Mouse (Mus musculus) testis, adult 10 weeks (tissue): Measurements from ENCODE around the gene Krt90. TPM values are rescaled to one million over a fixed set of nuclear protein-coding genes. Genes with fewer than 3 reads are reported as not detected.

Source experiments
- polyA plus RNA-seq: library from polyadenylated mRNA; stranded (reverse); fragments of 350-450 nt; fragmentation: Illumina TruSeq; extraction: RNeasy Lipid Tissue Mini Kit (QIAGEN cat#74804); gene quantifications from one replicate; pipeline ENCODE4 v1.2.3, GENCODE M21; 2014; ENCODE audit warnings: low read depth, low replicate concordance

Krt90 gene
- not detected for polyA plus RNA-seq

GRCm38 (mm10) chr15:101562850-101563249 lies at the start of gene Krt90:
Gene Krt90 (minus strand): TSS chr15:101562950.

DNA sequence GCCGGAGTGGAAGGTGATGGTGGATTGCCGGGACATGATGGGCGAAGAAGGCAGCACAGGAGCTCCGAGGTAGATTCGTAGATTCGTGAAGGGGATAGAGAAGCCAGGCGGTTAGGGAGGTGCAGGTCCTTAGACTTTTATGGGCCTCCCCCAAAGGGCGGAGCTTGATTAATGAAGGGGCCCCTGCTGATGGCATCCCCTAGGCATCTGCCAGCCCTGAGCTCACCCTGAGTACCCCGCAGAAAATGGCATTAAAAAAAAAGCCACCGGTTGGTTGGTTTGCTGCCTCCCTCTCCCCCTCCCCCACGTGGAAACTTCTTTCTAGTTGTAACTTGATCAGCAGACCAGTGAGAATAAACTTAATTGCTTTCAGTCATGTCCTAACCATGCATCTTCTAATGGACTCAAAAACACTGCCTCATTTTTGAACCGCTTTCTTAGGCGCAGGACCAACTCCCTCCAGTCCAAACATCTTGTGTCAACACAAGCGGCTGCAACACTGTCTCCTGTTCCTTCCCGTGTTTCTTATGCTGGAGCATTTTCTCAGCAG lies 11.1 kb upstream of the Krt90 start, which contains the start of gene Krt75:
Krt75 (minus strand) TSS at position 109 of the 550 bp plus-strand sequence.

GRCm38 (mm10) chr15:101550567-101550966 lies 12.2 kb downstream of the Krt90 start, which contains the start of gene Krt82:
Gene Krt82 (minus strand): TSS chr15:101550667.

GRCm38 (mm10) chr15:101532720-101533119 lies 30.0 kb downstream of the Krt90 start, which contains the start of gene Krt84:
Gene Krt84 (minus strand): TSS chr15:101532820.

DNA sequence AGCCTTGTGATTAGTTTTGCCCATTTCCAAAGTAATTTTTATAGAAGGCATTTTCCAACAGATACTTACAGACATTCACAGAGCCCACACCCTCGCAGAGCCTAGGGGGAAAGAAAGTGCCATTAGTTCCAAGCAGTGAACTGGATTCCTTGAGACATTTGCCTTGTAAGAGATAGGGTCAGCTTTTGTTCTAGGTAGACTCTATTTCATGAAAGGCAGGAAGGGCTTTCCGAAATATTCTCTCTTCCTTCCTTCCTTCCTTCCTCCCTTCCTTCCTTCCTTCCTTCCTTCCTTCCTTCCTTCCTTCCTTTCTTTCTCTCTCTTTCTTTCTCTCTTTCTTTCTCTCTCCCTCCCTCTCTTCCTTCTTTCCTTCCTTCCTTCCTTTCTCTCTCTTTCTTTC lies 45.6 kb downstream of the Krt90 start, which contains the start of gene Gm49425:
Gm49425 (minus strand) TSS at position 101 of the 400 bp plus-strand sequence.

Other genes with a start within 250 kb of the Krt90 start
- gene Krt80, start 192.8 kb downstream of the Krt90 start, polyA plus RNA-seq, result not detected
- gene Krt7, start 151.9 kb downstream of the Krt90 start, polyA plus RNA-seq, result not detected
- not detected for gene Krt87, start 124.1 kb downstream of the Krt90 start, polyA plus RNA-seq
- 8.2 TPM for gene Krt88, start 115.2 kb downstream of the Krt90 start, polyA plus RNA-seq
- not detected for gene Krt81, start 99.2 kb downstream of the Krt90 start, polyA plus RNA-seq
- gene Krt86, start 89.5 kb downstream of the Krt90 start, polyA plus RNA-seq, result not detected
- not detected for gene Krt83, start 71.4 kb downstream of the Krt90 start, polyA plus RNA-seq
- gene Gm49425, start 45.7 kb downstream of the Krt90 start, polyA plus RNA-seq, result not detected
- gene Krt84, start 30.1 kb downstream of the Krt90 start, polyA plus RNA-seq, result not detected
- gene Krt82, start 12.3 kb downstream of the Krt90 start, polyA plus RNA-seq, result not detected
- not detected for gene Krt75, start 11.0 kb upstream of the Krt90 start, polyA plus RNA-seq
- not detected for gene Gm5414, start 65.2 kb upstream of the Krt90 start, polyA plus RNA-seq
- not detected for gene Gm5478, start 84.4 kb upstream of the Krt90 start, polyA plus RNA-seq
- not detected for gene Krt6b, start 117.3 kb upstream of the Krt90 start, polyA plus RNA-seq
- gene Krt6a, start 131.4 kb upstream of the Krt90 start, polyA plus RNA-seq, result not detected
- gene Krt5, start 149.9 kb upstream of the Krt90 start, polyA plus RNA-seq, result not detected
- gene Krt71, start 180.2 kb upstream of the Krt90 start, polyA plus RNA-seq, result not detected
- not detected for gene Krt72, start 223.5 kb upstream of the Krt90 start, polyA plus RNA-seq
- 0.39 TPM for gene Krt73, start 239.4 kb upstream of the Krt90 start, polyA plus RNA-seq